Mouse (Mus musculus) spleen, embryonic (tissue): ENCODE data around the gene Tbx10.

ENCODE experiments used
- CTCF ChIA-PET: fragments of 350-600 bp; sonication (Branson Sonifier 250); formaldehyde crosslinking; loops from one replicate; lab custom pipeline; 2022; lab: Charles Lee

Tbx10 gene

GRCm38 (mm10) chr19:4001752-4002151, 9.2 kb downstream of the Tbx10 start:
- CTCF ChIA-PET = interaction anchor here (0.6 kb wide), 1 partner anchor 179 kb away, joined by 4 read pairs; no protein-coding TSS in a partner anchor

GRCm38 (mm10) chr19:4003112-4003511, 10.6 kb downstream of the Tbx10 start, which contains the start of gene Doc2g:
Doc2g (plus strand) TSS chr19:4003313.
- CTCF ChIA-PET = no interaction called here

GRCm38 (mm10) chr19:4003641-4004040, 11.1 kb downstream of the Tbx10 start:
- CTCF ChIA-PET = no interaction called here

GRCm38 (mm10) chr19:4004331-4004730, 11.8 kb downstream of the Tbx10 start:
- CTCF ChIA-PET = interaction anchor here (0.5 kb wide), 1 partner anchor 11 kb away, joined by 3 read pairs; no protein-coding TSS in a partner anchor

GRCm38 (mm10) chr19:4005091-4005490, 12.5 kb downstream of the Tbx10 start:
- CTCF ChIA-PET = no interaction called here

- CTCF ChIA-PET = no interaction called here
Observed at GRCm38 (mm10) chr19:4005971-4006370, 13.4 kb downstream of the Tbx10 start.

- CTCF ChIA-PET = interaction anchor here (1.5 kb wide), 1 partner anchor 11 kb away, joined by 7 read pairs; the partner anchor contains the start of genes Gm49405 and Nudt8
Observed at GRCm38 (mm10) chr19:4011086-4011485, 18.5 kb downstream of the Tbx10 start.

- CTCF ChIA-PET = interaction anchor here (0.7 kb wide), 1 partner anchor 216 kb away, joined by 3 read pairs; no protein-coding TSS in a partner anchor
Observed at GRCm38 (mm10) chr19:4012432-4013022, 20.0 kb downstream of the Tbx10 start, which contains the start of gene Ndufv1. Ndufv1 (minus strand) TSS chr19:4012806.

GRCm38 (mm10) chr19:4013066-4013465, 20.5 kb downstream of the Tbx10 start:
- CTCF ChIA-PET = no interaction called here

GRCm38 (mm10) chr19:4014802-4015201, 22.2 kb downstream of the Tbx10 start:
- CTCF ChIA-PET = no interaction called here

GRCm38 (mm10) chr19:4015635-4016034, 23.1 kb downstream of the Tbx10 start:
- CTCF ChIA-PET = interaction anchor here (0.6 kb wide), 1 partner anchor 28 kb away, joined by 3 read pairs; no protein-coding TSS in a partner anchor

- CTCF ChIA-PET = interaction anchor here (1.6 kb wide), 1 partner anchor 30 kb away, joined by 11 read pairs; no protein-coding TSS in a partner anchor
Observed at GRCm38 (mm10) chr19:4017921-4018587, 25.5 kb downstream of the Tbx10 start.

- CTCF ChIA-PET = interaction anchor here (0.5 to 1.6 kb wide), 4 partner anchors 29 to 291 kb away, joined by 3 to 11 read pairs (median 6); no protein-coding TSS in a partner anchor
Observed at GRCm38 (mm10) chr19:4018743-4019583, 26.4 kb downstream of the Tbx10 start.

GRCm38 (mm10) chr19:4023185-4023584, 30.6 kb downstream of the Tbx10 start:
- CTCF ChIA-PET = no interaction called here

- CTCF ChIA-PET = interaction anchor here (0.6 to 1.3 kb wide), 3 partner anchors 10 to 107 kb away, joined by 3 to 4 read pairs (median 3); partner anchors contain the start of genes Gstp1 and Gstp2
Observed at GRCm38 (mm10) chr19:4027576-4027975, 35.0 kb downstream of the Tbx10 start.

GRCm38 (mm10) chr19:4032668-4033067, 40.1 kb downstream of the Tbx10 start:
- CTCF ChIA-PET = no interaction called here

GRCm38 (mm10) chr19:4033298-4033697, 40.7 kb downstream of the Tbx10 start:
- CTCF ChIA-PET = no interaction called here

GRCm38 (mm10) chr19:4033742-4034141, 41.2 kb downstream of the Tbx10 start:
- CTCF ChIA-PET = interaction anchor here (0.6 kb wide), 1 partner anchor 271 kb away, joined by 3 read pairs; no protein-coding TSS in a partner anchor

GRCm38 (mm10) chr19:4036327-4037045, 43.9 kb downstream of the Tbx10 start:
- CTCF ChIA-PET = no interaction called here

- CTCF ChIA-PET = interaction anchor here (0.6 kb wide), 1 partner anchor 10 kb away, joined by 4 read pairs; no protein-coding TSS in a partner anchor
Observed at GRCm38 (mm10) chr19:4037154-4037787, 44.7 kb downstream of the Tbx10 start.
